Mouse (Mus musculus): ENCODE measurements around the gene Setd7.

- TF ChIP-seq CTCF (IDR thresholded peaks at IDR 0.05; ENCODE audit: low read depth, low read length) = no peak
- TF ChIP-seq POLR2A (IDR thresholded peaks at IDR 0.05; ENCODE audit: extremely low read depth, insufficient read depth, low read length) = no peak
Observed at GRCm38 (mm10) chr3:51517878-51518762, 42.6 kb downstream of the Setd7 start.
